Mouse (Mus musculus) lung, embryonic 14.5 days (tissue): ENCODE measurements around the gene Stx1a. TPM values are rescaled to one million over a fixed set of nuclear protein-coding genes. Genes with fewer than 3 reads are reported as not detected.
A peak's percentile ranks its signal among the peaks of the same experiment; 100 is the strongest.

Experiments
- ATAC-seq: fragments of 200-750 bp; cut with Nextera tagmentation; 2 replicates; pipeline ENCODE4 v1.8.0; 2017; ENCODE audit warnings: mild to moderate bottlenecking, moderate TSS enrichment, moderate library complexity; ENCODE audit not compliant: insufficient read depth
- DNase-seq: peaks from one replicate; pipeline ENCODE4 v3.0.0-alpha.2; 2015
- H3K27ac ChIP-seq: fragments of 300-500 bp; sonication (generic); 2 replicates; pipeline ENCODE4 v1.5.1; 2014; ENCODE audit warnings: low read depth, mild to moderate bottlenecking, moderate library complexity
- H3K27me3 ChIP-seq: fragments of 300-500 bp; sonication (generic); 2 replicates; pipeline ENCODE4 v1.6.1; 2014; ENCODE audit warnings: low read length, control low read depth; ENCODE audit not compliant: insufficient read depth
- H3K36me3 ChIP-seq: fragments of 300-500 bp; sonication (generic); 2 replicates; pipeline ENCODE4 v1.6.1; 2014; ENCODE audit warnings: control low read depth; ENCODE audit not compliant: insufficient read depth
- H3K4me1 ChIP-seq: fragments of 300-500 bp; sonication (generic); 2 replicates; pipeline ENCODE4 v1.6.1; 2014; ENCODE audit warnings: antibody characterized with exemption, control low read depth; ENCODE audit not compliant: insufficient read depth
- H3K4me2 ChIP-seq: fragments of 300-500 bp; sonication (generic); 2 replicates; pipeline ENCODE4 v1.6.1; 2014; ENCODE audit warnings: mild to moderate bottlenecking
- H3K4me3 ChIP-seq: fragments of 300-500 bp; sonication (generic); 2 replicates; pipeline ENCODE4 v1.5.1; 2014; ENCODE audit warnings: low read depth, low read length
- H3K9ac ChIP-seq: fragments of 300-500 bp; sonication (generic); 2 replicates; pipeline ENCODE4 v1.6.1; 2014
- H3K9me3 ChIP-seq: fragments of 300-500 bp; sonication (generic); 2 replicates; pipeline ENCODE4 v1.6.1; 2016; ENCODE audit warnings: low read depth, low read length, control low read depth
- CTCF ChIP-seq: IDR thresholded peaks from 2 replicates; pipeline ENCODE4 v1.5.1; 2016; ENCODE audit warnings: antibody characterized with exemption, low read depth
- WGBS: fragments of 180-500 bp; shearing (Covaris S2); extraction: QIAGEN DNeasy Blood & Tissue Kit; methylation state at CpG from one replicate; pipeline ENCODE4 v1.1.7; 2014; 5-methylcytosine and 5-hydroxymethylcytosine counted together
- polyA plus RNA-seq: library from polyadenylated mRNA; unstranded; fragments of >200 nt; fragmentation: Nextera tagmentation; extraction: Ambion mirVana; gene quantifications from 2 replicates; pipeline ENCODE4 v1.2.1, GENCODE M21; 2014

Gene Stx1a
- 13.2 and 14.5 TPM in 2 replicates for polyA plus RNA-seq

DNA sequence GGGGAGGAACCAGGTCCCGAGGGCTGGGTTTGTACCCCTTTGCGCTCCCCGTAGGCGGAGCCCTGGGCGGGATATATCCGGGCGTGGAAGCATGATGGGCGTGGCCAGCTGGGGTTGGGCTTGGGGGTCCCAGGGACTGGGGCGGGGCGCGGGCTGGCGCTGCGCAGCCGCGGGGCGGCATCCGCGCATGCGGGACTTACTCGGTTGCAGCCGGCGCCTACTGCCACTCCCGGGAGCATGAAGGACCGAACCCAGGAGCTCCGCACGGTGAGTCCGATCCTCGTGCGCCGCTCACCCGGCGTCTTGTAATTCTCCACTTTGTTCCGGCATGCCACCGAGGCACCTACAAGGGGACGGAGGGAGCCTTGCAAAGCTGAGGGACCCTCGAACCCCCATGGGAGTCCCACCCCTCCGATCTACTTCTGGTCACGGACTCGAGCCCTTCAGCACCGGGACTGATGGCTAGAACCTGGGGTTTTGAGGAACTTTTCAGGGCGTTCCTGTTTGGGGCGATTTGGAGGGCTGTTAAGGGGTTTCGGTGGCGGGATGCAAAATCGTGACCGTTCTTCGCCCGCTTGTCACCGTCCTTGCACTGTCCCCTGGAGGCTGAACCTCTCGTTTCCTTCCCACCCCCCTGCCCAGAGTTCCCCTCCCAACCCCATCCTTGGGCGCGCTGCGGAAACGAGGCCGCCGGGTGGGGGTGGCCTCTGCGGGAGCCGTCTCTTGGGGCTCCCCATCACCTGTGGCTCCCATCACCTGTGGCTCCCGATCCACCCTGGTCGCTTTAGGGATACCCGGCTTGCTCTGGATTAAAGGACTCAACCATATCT, at the start of gene Stx1a:
Gene Stx1a (plus strand): TSS at position 139 of the 830 bp plus-strand sequence.
- no peaks in the 10 kb centered on the region for H3K36me3 ChIP-seq
- H3K4me3 ChIP-seq, result peak within 1 kb of the TSS; percentile 60
- under 1% methylated on average over 61 of the region's 61 CpGs for WGBS
- no peak for TF ChIP-seq CTCF
- H3K27ac ChIP-seq, result peak within 1 kb of the TSS; percentile 50; the same call in 1 of the 2 replicates
- DNase-seq (peak; percentile 98), ATAC-seq (peak; percentile 91)
- peak within 1 kb of the TSS; percentile 64 for H3K9ac ChIP-seq
- peaks cover 22% of the 10 kb centered on the region for H3K4me1 ChIP-seq
- peak within 1 kb of the TSS; percentile 74 for H3K4me2 ChIP-seq
- no peaks in the 10 kb centered on the region for H3K9me3 ChIP-seq
- H3K27me3 ChIP-seq, result no peaks in the 10 kb centered on the region

- H3K36me3 ChIP-seq, result no peaks in the 10 kb centered on the region
- no peaks in the 10 kb centered on the region for H3K9me3 ChIP-seq
- no peaks in the 10 kb centered on the region; the same call in 1 of the 2 replicates for H3K4me1 ChIP-seq
- TF ChIP-seq CTCF, result no peak
- no peak overlapping the region for H3K4me2 ChIP-seq
- H3K27ac ChIP-seq, result peak overlapping the region; percentile 71
- no peak overlapping the region for H3K4me3 ChIP-seq
- H3K27me3 ChIP-seq, result no peaks in the 10 kb centered on the region
- 67% methylated on average over 7 of the region's 7 CpGs for WGBS
- ATAC-seq, result no peak
- no peak overlapping the region for H3K9ac ChIP-seq
- DNase-seq, result no peak
Observed at GRCm38 (mm10) chr5:134973526-134973925, 49.8 kb upstream of the Stx1a start.

GRCm38 (mm10) chr5:134974294-134974693, 49.0 kb upstream of the Stx1a start:
- H3K9ac ChIP-seq, result no peak overlapping the region
- DNase-seq (peak; percentile 56), ATAC-seq (peak; percentile 56; the same call in 1 of the 2 replicates)
- H3K27ac ChIP-seq, result peak overlapping the region; percentile 71; the same call in 1 of the 2 replicates
- 7% methylated on average over 7 of the region's 7 CpGs for WGBS
- H3K9me3 ChIP-seq, result no peaks in the 10 kb centered on the region
- H3K4me2 ChIP-seq, result no peak overlapping the region
- no peak for TF ChIP-seq CTCF
- H3K27me3 ChIP-seq, result no peaks in the 10 kb centered on the region
- no peaks in the 10 kb centered on the region for H3K36me3 ChIP-seq
- H3K4me1 ChIP-seq, result no peaks in the 10 kb centered on the region; the same call in 1 of the 2 replicates
- no peak overlapping the region for H3K4me3 ChIP-seq

- Histone ChIP-seq H3K27me3 (no peaks in the 10 kb centered on the region), H3K4me3 (no peak overlapping the region), H3K4me2 (no peak overlapping the region), H3K9ac (no peak overlapping the region), H3K27ac (no peak overlapping the region), H3K36me3 (no peaks in the 10 kb centered on the region), H3K9me3 (no peaks in the 10 kb centered on the region), H3K4me1 (no peaks in the 10 kb centered on the region; the same call in 1 of the 2 replicates)
- DNase-seq (no peak), ATAC-seq (no peak)
- WGBS, result 45% methylated on average over 2 of the region's 2 CpGs
- TF ChIP-seq CTCF, result no peak
Observed at GRCm38 (mm10) chr5:134974921-134975320, 48.4 kb upstream of the Stx1a start.

- no peak for TF ChIP-seq CTCF
- no peak for DNase-seq
- ATAC-seq, result no peak
- Histone ChIP-seq H3K9ac (no peak overlapping the region), H3K4me3 (no peak overlapping the region), H3K9me3 (no peaks in the 10 kb centered on the region), H3K4me2 (no peak overlapping the region), H3K27ac (no peak overlapping the region), H3K36me3 (no peaks in the 10 kb centered on the region), H3K4me1 (no peaks in the 10 kb centered on the region; the same call in 1 of the 2 replicates), H3K27me3 (no peaks in the 10 kb centered on the region)
- WGBS, result 73% methylated on average over 2 of the region's 2 CpGs
Observed at GRCm38 (mm10) chr5:134976164-134976563, 47.1 kb upstream of the Stx1a start.

- ATAC-seq (no peak), DNase-seq (no peak)
- Histone ChIP-seq H3K27ac (no peak overlapping the region), H3K4me2 (no peak overlapping the region), H3K4me1 (no peaks in the 10 kb centered on the region; the same call in 1 of the 2 replicates), H3K4me3 (no peak overlapping the region), H3K9me3 (no peaks in the 10 kb centered on the region), H3K27me3 (no peaks in the 10 kb centered on the region), H3K36me3 (no peaks in the 10 kb centered on the region), H3K9ac (no peak overlapping the region)
- WGBS, result 78% methylated on average over 14 of the region's 14 CpGs
- no peak for TF ChIP-seq CTCF
Observed at GRCm38 (mm10) chr5:134976577-134977250, 46.6 kb upstream of the Stx1a start.

GRCm38 (mm10) chr5:134977837-134978236, 45.4 kb upstream of the Stx1a start:
- Histone ChIP-seq H3K27ac (no peak overlapping the region), H3K27me3 (no peaks in the 10 kb centered on the region), H3K4me3 (no peak overlapping the region), H3K4me2 (no peak overlapping the region), H3K36me3 (no peaks in the 10 kb centered on the region), H3K4me1 (no peaks in the 10 kb centered on the region; the same call in 1 of the 2 replicates), H3K9ac (no peak overlapping the region), H3K9me3 (no peaks in the 10 kb centered on the region)
- ATAC-seq, result no peak
- no peak for TF ChIP-seq CTCF
- no peak for DNase-seq
- WGBS, result 78% methylated on average over 4 of the region's 4 CpGs
